Mouse (Mus musculus): ENCODE results near the gene Zap70. TPM values are rescaled to one million over a fixed set of nuclear protein-coding genes. Genes with fewer than 3 reads are reported as not detected.

Zap70 gene
- under 1 TPM; 0.20 to 0.24 TPM for total RNA-seq (2021)

DNA sequence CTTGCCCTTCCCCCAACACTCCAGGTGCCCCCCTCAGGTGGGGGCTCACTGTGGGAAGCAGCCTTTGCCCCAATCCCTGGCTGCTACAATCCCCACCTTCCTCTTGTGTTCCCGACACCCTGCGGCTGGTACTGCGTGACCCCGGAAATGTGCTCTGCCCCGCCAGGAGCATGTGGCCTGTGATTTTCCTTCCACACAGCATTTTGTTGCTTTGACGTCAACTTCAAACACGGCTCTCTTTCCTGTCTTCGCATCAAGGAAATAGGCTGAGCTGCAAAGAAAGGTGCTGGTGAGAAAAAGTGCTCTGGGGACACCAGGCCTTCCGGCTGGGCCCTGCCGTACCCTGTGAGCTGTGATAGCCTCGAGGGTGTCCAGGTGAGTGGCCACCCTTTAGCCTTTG lies at the start of gene Zap70:
TSS of gene Zap70 (plus strand) at position 231 of the 400 bp plus-strand sequence.
- no peak for DNase-seq

DNA sequence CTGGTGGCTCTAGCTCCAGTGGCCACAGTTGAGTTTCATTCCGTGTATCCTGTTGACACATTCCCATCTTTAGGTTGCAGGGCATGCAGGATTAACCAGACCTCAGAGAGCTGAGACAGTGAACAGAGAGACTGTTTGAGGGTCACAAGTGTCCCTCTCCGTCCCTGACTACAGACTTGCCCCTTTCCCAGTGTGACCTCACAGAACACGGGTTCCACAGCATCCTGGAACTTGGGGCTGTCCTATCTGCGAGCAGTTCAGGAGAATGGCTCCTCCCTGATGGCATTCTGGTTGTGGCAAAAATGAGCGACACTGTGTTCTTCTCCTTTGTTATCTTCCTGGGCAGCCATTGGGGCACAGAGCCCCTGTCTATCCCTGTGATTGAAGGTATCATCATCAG lies 47.3 kb upstream of the Zap70 start, which contains the start of gene Actr1b:
TSS of gene Actr1b (minus strand) at position 112 of the 400 bp plus-strand sequence.
- no peak for DNase-seq

DNA sequence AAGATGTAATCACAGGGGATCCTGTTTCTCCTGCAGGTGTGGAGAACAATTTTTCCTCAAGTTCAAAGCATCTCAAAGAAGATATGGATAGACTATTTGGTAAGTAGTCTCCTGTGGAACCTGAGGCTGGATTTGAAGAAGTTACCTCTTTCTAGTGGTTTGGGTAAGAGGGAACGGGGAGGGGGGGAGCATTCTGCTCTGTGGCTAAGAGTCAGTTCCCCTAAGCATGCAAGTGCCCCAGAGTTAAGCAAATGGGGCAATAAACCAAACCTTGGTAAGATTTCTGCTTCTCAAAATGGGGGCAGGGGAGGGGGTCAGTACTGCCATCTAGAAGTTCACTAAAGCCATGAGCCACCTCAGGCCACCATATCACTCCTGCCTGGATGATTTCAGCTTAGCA lies 42.8 kb upstream of the Zap70 start:
- no peak for DNase-seq

DNA sequence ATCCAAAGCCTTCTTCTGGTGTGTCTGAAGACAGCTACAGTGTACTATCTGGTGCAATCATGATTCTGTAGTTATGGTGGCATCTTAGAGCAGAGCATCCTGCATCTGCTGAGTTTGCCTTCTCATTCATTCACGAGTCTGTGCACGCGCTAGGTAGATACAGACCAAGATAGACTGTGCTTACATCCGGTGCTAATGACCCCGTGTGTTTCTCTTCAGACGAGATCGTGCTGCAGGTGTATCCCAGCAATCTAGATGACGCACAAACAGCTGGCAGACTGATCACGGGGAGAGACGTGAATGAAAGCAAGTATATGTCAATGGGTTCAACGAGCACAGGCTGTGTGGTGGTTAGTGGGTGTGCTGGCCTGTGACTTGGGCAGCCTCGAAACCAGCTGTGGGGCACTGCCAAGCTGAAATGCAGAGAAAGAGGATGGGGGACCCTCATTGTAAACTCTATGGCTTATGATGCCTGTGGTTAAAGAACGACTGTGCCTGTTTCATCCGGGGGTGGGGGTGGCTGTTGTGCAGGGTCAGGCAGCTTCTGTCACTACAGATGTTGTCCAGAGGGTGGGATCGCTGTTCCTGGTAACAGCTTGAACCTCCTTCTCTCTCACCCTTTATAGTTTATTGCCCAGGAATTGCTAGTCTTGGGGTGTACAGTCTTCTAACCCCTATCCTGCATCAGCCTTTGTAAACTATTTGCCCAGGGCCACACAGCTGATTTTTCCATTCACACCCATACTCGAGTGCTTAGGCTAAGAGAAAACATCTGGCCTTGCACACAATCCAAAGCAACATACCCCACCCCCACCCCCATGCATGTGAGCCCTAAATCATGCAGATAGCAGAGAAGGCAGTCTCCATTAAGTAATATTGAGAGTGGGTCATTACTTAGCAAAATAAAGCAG lies 38.2 kb upstream of the Zap70 start:
- no peak for DNase-seq

DNA sequence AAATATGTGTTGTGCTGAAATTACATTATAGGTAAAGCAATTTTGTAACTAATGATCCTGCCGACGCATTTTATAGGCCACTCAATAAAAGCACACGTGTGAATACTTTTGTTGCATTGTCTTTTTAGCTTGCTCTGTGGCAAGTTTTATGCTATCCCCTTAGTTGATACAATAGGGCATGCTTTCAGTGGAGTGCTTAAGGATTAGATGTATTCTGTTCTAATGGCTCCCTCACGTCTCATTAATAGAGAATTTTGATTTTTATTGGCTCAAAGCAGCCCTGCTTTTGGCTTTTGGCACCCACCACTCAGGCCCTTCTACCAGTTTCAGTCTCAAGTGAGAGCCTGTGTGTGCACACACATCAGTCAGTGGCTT lies 37.6 kb upstream of the Zap70 start:
- DNase-seq = no peak

DNA sequence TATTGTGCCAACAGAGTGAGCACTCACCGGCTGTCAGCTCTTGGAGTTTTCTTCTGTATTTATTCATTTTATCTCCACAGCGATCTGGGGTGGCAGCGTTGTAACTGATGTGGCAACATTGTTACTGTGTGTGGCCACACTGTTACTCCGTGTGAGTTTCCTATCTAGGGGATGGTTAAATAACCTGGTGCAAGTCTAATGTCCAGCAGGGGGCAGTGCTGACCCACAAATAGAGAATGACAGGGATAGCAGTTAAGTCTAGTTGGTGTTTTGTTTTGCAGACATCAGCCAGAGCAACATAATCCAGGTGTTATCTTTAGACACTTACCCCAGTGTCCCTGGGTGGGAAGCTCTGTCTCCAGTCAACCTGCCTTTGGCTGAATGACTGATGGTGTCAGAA lies 24.3 kb upstream of the Zap70 start:
- peak; percentile 87 for DNase-seq

DNA sequence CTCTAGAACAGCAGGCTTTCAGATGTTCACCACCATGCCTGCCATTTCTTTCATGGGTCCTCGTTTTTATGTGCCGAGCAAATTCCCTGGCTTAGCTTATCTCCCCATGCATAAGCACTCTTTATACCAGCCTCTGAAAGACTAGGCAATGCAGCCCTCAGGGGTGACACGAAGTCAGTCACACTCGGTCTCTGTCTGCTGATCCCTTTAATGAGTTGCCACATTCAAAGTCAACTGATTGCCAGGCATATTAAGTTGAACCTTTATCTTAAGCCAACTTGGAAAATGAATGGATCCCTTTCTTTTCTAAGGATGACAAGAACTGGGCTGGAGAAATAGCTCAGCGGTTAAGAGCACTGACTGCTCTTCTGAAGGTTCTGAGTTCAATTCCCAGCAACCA lies 22.4 kb upstream of the Zap70 start:
- no peak for DNase-seq

DNA sequence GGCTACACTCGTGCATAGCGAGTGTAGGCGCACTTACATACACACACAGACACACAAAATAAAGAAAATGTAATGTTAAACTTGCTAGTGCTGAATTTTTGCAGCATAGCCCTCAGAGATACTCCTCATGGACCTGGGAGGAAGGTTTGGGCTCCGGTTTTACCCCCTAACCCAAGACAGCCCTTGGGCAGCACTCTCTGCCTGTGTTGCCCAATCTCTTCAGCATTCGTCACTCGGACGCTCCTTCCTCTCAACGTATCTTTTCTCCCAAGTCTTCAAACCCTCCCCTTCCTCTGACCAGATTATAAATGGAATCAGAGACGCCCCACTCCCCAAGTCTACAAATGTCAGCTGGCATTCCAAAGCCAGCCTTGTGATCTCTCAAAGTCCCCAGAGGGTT lies 18.6 kb upstream of the Zap70 start:
- DNase-seq = no peak

DNA sequence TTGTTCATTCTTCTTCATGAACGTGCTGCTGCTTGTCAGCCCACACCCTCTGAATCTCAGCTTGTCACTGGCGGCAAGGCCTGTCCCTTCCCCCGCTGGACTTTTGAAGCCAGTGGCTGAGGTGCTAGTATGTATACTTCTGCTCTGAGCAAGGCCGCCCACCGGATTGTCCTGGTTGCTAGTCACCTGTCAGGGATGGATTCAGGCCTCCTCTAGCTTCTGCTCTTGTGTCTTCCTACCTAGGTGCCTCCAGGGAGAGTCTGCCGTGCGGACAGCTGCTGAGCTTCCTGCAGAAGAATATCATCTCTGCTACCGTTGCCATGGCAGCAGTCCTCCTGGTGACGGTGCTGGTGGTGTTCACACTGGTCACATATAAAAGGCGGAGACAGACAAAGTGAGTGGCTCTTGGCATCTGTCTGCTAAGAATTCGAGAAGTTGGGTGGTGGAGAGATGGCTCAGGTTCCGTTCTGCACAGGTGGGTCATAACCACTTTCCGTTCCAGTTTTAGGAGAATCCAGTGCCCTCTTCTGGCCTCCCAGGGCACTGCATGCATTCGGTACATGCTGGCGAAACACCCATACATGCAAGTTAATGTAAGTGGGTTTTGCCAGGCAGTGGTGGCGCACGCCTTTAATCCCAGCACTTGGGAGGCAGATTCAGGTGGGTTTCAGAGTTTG lies 17.2 kb upstream of the Zap70 start:
- DNase-seq = peak; percentile 71

DNA sequence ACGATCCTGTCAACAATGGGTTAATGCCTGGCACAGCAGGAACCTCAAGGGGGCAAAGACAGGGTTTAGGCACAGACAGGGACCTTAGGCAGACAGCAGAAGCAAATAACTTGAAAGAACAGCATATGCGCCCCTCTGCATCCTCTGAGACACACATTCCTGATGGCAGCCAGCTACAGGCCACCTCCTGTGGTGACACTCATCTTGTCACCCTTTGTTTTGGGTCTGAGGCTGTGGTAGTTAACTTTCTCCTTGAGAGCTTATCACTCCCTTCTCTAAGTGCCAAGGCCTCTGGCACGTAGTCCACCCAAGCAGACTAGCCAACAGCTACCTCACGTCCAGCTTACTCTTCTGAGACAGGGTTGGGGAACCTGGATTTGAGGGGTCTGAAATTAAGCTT lies 15.9 kb upstream of the Zap70 start:
- DNase-seq = no peak

DNA sequence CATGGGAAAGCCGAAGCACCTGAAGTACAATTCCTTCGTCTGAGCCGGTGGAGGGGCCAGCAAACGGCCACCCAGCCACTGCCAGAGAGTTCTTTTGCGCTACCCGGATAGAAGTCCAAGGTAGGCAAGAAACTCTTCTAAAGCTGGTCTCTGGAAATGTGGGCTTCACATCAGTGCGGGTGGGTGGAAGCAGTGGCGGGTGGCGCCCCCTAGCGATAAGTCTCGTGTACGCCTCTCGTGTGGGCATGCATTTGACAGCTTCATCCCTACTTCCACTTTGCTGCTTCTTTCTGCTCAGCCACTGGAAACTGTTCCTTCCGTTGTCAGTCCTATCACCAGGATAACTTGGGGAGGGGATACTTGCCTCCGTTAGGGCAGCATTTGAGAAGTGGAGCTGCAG lies 15.1 kb upstream of the Zap70 start:
- DNase-seq = peak; percentile 59

DNA sequence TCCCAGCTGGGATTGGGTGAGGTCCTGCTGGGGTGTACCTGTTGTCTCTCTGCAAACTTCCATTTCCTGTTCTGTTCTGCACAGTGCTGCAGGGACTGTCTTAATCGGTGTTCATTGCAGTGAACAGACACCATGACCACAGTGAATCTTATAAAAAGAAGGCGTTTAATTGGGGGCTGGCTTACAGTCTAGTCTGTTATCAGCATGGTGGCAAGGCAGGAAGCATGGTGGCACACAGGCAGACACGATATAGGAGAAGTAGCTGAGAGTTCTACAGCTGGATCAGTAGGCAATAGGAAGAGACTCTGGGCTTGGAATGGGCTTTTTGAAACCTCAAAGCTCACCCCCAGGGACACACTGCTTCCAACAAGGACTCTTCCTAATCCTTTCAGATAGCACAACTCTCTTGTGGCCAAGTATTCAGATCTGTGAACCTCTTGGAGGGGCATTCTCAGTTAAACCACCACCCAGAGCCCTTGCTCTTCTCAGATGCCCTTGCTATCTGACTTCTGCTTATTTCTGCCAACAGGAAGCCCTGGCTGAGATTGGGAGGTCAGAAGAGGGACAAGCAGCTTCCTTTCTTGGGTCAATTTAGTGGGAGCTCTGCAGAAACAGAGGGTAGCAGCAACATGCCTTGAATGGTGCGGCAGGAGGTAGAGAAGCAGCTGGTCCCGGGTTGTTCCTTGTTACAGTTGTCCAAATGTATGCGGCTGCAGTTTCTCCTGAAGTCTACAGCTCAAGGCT lies 7.5 kb upstream of the Zap70 start:
- DNase-seq = no peak

DNA sequence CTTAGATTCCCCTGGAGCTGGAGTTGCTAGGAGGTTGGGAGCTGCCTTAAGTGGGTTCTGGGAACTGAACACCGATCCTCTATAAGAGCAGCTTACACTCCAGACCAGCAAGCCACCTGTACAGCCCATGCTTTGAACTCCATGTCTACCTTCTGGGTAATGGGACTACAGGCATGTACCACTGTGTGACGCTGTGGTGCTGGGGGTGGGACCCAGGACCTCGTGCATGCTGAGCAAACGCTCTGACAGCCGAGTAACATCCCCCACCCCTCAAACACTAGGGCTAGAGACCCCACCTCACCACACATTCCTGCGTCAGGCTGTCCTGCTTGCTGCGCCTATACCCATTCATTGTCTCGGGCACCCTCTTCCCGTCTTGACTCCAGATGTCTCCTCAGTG lies 3.0 kb upstream of the Zap70 start:
- DNase-seq = no peak

DNA sequence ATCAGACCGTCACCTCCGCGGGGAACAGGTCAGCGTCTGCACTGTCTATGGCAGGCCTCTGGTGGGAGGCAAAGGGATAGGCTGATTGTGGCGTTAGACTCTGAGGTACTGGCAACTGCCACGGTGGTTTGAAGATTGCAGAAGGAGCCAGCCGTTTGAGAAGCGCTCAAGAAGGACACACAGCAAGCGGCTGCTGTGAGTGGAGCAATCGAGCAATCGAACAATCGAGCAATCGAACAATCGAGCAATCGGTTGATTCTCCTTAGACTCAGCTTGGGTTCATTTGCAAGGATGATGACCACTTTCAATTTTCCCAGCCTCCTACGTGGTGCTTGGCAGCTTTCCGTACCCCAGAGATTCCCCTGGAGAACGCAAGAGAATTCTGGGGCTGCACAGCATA lies 2.5 kb upstream of the Zap70 start:
- DNase-seq = no peak

DNA sequence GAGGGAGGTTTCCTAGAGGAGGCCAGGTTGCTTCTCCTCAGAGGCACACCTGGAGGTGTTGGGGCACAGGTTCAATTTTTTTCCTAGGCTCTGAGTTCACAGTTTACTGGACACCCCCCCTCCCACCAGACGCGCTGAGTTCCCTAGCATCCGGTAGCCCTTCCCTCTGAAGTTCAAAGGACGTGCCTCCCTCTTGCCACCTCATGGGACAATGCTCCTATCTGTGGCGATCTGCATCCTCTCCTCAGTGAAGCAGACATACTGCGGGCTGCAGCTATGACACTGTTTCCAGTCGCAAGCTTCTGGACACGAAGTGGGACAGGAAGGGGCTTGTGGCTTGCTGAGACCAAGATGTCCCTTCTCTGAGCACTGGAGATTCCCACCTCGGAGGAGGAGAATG lies 1.2 kb upstream of the Zap70 start:
- DNase-seq = no peak

DNA sequence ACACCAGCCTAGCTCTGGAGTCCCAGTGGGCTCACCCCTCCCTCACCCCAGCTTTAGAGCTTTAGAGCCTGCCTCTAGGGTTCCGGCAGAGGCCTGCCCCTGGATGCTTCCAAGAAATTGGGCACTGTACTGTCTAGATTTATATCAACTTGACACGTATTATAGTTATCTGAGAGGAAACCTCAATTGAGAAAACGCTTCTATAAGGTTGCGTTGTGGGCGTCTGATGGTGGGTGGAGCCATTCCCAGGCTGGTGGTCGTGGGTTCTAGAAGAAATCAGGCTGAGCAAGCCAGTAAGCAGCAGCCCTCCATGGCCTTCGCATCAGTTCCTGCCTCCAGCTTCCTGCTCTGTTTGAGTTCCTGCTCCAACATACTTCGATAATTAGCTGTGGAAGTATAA lies 537 bp upstream of the Zap70 start:
- DNase-seq = no peak

DNA sequence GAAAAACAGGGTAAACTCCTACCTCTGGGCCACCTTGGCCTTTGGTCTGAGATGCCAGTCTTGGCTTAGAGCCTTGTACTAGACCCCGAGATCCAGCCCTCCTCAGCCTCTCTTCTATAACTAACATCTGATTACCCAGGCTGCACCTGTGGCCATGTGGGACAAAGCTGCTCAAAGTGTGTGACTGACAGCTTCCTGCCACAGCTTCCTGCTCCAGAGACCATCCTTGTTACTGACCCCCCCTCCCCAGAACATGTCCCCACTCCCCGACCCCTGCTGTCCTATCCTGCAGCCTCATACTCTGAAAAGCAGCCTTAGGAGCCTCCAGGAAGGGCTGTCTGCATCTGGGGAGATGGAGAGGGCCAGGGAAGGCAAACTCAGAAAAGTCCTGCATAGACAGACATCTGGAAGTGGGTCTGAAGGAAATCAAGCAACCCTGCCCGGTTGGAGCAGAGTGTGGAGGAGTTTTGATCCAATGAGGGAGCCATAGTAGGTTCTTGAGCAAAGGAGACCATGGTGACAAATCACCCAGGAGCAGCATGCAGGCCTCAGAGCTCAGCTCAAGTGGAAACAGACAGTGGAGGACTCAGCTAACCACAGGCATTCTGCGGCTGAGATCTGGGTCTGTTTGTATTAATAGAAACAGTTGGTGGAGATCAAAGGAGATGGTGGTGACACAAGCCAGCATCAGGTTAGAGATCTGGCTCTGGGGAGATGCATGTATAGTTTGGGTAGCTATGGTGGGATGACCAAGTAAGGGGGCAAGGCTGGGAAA lies 5.0 kb downstream of the Zap70 start:
- DNase-seq = no peak

DNA sequence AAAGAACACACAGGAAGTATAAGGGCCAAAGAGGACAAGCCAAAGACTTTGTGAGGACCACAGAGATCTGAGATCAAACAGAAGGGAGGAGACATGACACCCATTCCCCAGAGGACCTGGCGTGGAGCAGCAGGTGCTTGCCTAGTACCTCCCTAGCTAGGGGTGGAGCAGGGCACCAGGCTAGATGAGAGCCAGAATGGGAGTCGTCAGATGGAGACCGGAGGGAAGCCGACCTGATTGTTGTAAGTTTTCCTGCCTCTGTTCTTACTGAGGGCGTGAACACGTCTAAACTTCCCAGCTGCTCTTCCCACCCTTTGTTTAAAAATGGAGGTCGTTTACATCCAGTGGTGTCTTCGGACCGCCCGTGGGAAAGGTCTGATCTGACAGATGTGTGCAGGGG lies 5.7 kb downstream of the Zap70 start:
- no peak for DNase-seq

DNA sequence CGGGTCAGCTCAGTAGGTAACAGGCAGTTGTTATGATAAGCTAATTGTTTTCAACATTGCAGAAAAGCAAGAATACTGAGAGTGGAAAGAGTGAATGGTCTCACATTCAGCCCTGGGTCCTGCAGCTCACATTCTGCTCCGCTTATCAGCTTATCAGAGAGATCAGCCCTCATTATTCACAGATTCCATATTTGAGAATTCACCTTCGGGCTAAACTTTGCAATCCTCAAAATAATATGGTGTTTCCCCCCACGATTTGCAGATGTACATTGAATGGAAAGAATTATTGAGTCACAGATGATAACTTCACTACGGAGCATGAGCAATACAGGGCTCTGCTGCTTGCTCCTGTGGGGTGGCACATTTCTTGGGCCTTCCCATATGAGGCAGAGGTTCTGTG lies 7.2 kb downstream of the Zap70 start:
- no peak for DNase-seq

DNA sequence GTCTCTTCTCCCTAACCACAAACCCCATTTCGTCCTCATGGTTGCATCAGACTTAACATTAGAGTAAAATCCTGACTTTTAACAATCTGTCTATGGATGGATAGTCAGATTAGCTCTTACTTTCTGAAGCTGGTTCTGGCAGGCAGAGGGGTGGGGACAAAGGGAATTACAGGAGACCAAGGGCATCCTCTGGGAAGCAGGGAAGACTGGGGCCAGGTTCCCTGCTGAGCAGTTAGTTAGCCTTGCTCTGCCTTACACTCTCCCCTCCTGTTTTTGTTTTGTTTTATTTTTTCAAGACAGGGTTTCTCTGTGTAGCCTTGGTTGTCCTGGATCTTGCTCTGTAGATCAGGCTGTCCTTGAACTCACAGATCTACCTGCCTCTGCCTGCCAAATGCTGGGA lies 8.4 kb downstream of the Zap70 start:
- no peak for DNase-seq

DNA sequence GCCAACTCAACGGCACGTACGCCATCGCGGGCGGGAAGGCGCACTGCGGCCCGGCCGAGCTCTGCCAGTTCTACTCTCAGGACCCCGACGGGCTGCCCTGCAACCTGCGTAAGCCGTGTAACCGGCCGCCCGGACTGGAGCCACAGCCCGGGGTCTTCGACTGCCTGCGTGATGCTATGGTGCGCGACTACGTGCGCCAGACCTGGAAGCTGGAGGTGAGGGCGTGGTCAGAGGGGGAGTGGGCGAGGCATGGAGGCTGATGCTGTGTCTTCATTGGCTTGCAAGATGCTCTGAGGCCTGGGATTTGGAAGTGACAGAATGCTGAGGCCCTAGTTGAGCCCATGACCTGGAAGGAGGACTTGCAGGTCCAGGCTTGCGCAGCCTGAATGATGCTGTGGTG lies 9.4 kb downstream of the Zap70 start:
- DNase-seq = no peak

DNA sequence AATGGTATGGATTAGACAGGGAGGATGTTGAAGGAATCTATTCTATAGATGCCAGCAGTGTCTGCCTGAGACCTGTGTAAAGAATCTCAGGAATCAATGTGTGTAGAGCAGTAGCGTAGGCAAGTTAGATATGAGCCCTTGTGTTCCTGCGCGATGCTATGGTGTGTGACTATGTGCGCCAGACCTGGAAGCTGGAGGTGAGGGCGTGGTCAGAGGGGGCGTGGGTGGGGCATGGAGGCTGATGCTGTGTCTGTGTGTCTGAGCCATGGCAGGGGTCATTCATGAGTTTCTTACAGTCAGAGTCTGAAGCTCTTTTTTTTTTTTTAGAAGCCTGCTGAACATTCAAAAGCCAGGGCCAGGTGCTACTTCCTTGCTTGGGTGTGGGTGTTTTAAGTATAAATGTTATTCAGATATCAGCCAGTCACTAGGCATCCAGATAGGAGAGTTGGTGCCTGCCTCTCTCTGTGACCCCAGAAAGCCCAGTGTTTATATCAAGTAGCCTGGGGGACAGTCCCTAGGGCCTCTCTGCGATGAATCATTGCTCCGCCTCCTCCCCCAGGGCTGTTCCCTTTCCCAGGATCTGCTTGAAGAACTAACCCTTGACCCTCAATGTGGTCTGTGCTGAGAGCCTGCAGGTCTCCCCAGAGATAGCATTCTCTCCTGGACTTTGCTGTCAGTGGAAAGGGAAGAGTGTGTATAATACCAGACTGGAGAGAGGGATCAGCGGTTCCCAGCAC lies 10.8 kb downstream of the Zap70 start:
- no peak for DNase-seq
